Mouse (Mus musculus) left cerebral cortex, adult 8-10 months (tissue): ENCODE data around the gene Cd4. TPM values are rescaled to one million over a fixed set of nuclear protein-coding genes. Genes with fewer than 3 reads are reported as not detected.

ENCODE experiments used
- DNase-seq, 2 experiments: peaks; one replicate each; pipeline ENCODE4 v3.0.0; 2022; ENCODE audit warnings: low spot score in 2 of 2
- total RNA-seq, 4 experiments: library from RNA; stranded (reverse); gene quantifications; 2 replicates each; pipeline ENCODE4 v1.2.4; 2022

Cd4 gene
- total RNA-seq = 10 to 100 TPM; 13.4 to 17.2 (median 15.9) TPM

- no peak for DNase-seq
These were observed at the start of gene Cd4 for GRCm38 (mm10) chr6:124887986-124888385. Gene Cd4, minus strand, starts transcription at chr6:124888221.

- no peak for DNase-seq
These were observed 49.5 kb upstream of the Cd4 start for GRCm38 (mm10) chr6:124937493-124937892.

DNA sequence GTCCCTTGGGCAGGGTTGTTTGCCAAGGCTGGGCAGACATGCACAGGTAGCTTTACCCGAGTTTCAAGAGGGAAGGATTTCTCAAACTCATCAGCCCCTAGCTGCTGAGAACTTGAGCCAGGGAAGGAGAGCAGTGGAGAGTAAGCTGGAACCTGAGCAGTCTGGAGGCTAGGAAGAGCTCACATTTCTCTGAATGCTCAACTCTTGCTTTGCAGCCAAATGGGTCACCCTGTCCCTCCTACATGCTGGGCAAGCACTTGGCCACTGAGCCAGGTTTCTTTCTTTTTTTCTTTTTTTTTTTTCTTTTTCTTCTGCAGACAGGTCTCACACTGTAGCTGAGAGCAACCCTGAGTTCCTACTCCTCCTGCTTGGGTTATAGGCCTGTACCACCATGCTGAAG is 48.7 kb upstream of the Cd4 start:
- DNase-seq = no peak

- no peak for DNase-seq
These were observed 46.6 kb upstream of the Cd4 start for GRCm38 (mm10) chr6:124934670-124935069.

DNA sequence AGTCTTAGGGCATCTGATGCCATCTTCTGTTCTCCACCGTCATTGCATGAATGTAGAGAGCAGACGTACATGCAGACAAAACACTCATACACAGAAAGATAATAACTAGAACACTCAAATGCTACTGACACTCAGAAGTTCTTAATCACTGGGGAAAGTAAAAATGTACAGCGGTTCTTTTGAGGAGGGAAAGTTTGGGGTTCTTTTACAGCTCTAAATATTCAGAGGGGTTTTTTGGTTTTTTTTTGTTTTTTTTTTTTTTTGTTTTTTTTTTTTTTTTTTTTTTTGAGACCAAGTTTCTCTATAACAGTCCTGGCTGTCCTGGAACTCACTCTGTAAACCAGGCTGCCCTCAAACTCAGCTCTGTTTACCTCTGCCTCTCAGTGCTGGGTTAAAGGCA is 45.1 kb upstream of the Cd4 start:
- no peak for DNase-seq

- DNase-seq = no peak
These were observed 44.3 kb upstream of the Cd4 start for GRCm38 (mm10) chr6:124932314-124932695.

DNA sequence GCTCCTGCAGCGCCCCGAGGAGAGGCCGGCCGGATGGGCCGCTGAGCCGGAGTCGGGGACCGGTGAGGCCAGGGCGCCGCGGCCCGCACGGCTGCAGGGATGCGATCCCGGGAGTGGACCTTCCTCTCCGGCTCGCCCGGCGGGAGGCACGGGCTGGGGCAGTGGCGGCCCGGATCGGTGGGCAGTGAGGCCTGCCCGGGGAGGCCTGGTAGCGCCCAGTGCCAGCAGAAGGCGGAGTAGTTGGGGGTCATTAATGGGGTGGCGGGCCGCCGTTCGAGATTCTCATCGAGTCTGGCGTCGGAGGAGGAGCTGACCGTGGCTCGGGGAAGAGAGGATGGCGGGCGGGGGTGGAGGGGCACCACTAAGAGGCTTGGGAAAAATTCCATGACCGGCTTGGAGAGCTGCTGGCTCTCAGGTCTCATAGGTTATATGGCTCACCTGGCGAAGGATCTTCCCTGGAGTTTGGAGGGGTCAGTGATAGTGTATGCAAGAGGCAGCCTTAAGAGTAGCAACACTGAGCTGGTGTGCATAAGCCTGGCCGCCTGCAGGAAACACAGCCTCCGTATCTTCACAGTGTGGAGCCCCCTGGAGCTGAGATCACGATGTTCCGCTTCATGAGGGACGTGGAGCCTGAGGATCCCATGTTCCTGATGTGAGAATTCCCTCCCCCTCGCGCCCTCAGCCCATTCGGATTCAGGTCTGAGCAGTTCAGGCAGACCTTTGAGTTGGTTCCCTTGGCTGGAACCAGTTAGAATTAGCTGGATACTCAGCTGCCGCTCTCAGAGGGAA is 43.7 kb upstream of the Cd4 start:
- no peak for DNase-seq

GRCm38 (mm10) chr6:124930754-124931524 is 42.9 kb upstream of the Cd4 start, which contains the start of gene Mlf2:
Gene Mlf2, plus strand, starts transcription at chr6:124931386.
- DNase-seq = peak; percentile 98 to 99

GRCm38 (mm10) chr6:124930231-124930630 is 42.2 kb upstream of the Cd4 start:
- DNase-seq = no peak

DNA sequence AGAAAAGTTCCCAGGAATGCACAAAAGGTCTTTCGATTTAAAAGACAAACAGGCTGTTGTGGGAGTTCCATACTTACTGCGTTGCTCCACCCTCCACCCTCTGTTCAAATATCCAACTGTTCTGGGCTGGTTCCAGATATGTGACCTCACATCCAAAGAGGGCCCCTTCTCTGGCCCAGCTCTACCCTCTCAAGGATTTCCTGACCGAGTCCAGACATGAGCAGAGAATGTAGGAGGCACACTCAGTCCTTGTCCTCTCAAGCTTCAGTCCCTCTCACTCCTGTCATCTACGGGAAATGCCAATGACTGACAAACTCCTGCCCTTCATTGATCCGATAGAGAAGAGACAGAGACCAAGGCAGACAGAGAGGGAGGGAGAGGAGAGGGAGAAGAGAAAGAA is 37.9 kb upstream of the Cd4 start:
- DNase-seq = peak in 1 of 2 experiments; percentile 4

GRCm38 (mm10) chr6:124925173-124925793 is 37.3 kb upstream of the Cd4 start:
- no peak for DNase-seq

- no peak for DNase-seq
These were observed 33.5 kb upstream of the Cd4 start for GRCm38 (mm10) chr6:124921539-124921938.

DNA sequence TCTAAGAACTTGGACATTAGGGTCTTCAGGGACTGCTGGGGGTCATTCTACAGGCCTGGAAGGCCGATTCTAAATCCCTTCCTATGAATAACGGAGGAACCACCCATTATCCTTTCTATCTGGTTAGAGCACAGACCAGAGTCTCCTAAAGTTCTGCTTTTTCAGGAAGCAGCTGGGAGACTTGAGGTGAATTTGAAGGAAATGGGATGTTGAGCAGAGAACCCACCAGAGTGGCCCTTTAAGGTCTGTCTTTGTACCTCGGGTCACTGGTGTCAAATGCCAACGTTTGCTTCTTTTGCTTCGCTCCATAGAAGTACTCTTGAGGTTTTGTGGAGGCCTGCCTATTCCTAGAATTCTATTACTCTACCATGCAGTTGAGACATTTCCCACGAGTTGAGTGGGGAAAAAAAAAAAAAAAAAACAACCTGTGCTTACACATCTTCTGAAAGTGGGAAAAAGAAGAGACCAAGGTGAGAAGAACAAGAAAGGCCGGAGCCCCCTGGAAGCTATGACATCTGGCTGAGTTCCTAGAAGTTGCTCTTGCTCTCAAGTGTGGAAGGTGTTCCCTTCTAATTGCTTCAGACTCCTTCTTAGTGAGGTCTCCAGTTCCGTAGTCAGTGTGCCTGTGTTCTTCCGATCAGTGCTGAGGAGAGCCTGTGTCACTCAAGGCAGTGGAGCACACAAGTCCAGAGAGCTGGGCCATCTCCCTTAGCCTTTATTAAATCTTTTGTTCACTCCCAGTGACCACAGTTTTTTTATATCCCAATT is 32.5 kb upstream of the Cd4 start:
- DNase-seq = no peak

- peak; percentile 79 to 95 for DNase-seq
These were observed 31.8 kb upstream of the Cd4 start, which contains the start of gene Ptms for GRCm38 (mm10) chr6:124919695-124920317. Gene Ptms, minus strand, starts transcription at chr6:124920103.

DNA sequence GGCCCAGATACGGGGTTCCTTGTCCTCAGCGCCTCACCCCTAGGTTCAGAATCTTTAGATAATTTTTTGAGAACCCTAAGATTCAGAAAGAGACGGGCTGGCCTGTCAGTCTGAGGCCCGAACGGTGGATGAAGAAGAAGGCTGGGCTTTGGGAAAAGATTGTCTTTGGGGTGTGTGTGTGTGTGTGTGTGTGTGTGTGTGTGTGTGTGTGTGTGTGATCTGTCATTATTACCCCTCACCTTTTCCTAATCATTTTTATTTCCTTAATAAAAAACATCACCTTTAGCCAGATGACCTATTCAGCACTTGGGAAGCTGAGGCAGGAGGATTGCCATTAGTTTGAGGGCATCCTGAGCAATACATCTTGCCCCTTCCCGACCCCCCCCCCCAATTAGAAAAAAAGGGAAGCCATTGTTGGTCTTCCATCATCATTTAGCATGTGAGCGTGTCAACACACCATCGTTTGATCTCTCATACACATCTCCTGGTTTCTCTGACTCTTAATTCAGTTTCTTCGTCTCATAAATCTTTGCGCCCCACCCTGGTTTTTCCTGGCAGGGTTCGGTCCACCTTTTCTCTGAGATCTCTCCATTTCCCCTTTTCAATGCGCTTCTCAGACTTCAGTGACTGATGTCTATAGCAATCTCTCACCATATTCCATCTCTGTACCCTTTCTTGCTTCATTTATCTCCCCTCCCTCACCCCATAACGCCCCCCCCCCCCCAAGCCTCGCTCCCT is 31.0 kb upstream of the Cd4 start:
- no peak for DNase-seq

GRCm38 (mm10) chr6:124918331-124918690 is 30.3 kb upstream of the Cd4 start:
- DNase-seq = no peak

- DNase-seq = peak; percentile 79 to 94
These were observed 29.7 kb upstream of the Cd4 start for GRCm38 (mm10) chr6:124917518-124918330.

GRCm38 (mm10) chr6:124916695-124917517 is 28.9 kb upstream of the Cd4 start:
- peak; percentile 76 to 79 for DNase-seq
